Mouse (Mus musculus) retina, postnatal 7 days (tissue): ENCODE data around the gene Snai1.

Experiments
- DNase-seq: peaks from one replicate; pipeline ENCODE4 v3.0.0-alpha.2; 2012; ENCODE audit warnings: low read depth, low spot score

Snai1 gene

GRCm38 (mm10) chr2:167537476-167538297, at the start of gene Snai1:
Snai1 (plus strand) TSS chr2:167538195.
- peak; percentile 85 for DNase-seq

GRCm38 (mm10) chr2:167490813-167491525, 47.0 kb upstream of the Snai1 start:
- DNase-seq = no peak

GRCm38 (mm10) chr2:167491757-167492708, 46.0 kb upstream of the Snai1 start, which contains the start of gene Rnf114:
Rnf114 (plus strand) TSS chr2:167492645.
- DNase-seq = no peak

- DNase-seq = peak; percentile 84
Observed at GRCm38 (mm10) chr2:167492713-167493636, 45.0 kb upstream of the Snai1 start, which contains the start of gene Spata2. Spata2 (minus strand) TSS chr2:167492887.

GRCm38 (mm10) chr2:167496437-167496836, 41.6 kb upstream of the Snai1 start:
- no peak for DNase-seq

DNA sequence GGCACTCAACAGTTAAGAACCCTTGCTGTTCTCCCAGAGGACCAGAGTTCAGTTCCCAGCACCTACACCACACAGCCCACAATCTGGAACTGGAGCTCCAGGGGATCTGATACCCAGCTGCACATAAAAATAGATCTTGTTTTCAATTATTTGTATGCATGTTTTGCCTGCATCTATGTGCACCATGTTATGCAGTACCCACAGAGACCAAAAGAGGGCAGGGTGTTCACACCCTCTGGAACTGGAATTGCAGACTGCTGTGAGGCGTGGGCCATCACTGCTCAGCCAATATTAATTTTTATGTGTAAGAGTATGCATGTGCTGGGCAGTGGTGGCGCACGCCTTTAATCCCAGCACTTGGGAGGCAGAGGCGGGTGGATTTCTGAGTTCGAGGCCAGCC, 40.7 kb upstream of the Snai1 start:
- DNase-seq = no peak

DNA sequence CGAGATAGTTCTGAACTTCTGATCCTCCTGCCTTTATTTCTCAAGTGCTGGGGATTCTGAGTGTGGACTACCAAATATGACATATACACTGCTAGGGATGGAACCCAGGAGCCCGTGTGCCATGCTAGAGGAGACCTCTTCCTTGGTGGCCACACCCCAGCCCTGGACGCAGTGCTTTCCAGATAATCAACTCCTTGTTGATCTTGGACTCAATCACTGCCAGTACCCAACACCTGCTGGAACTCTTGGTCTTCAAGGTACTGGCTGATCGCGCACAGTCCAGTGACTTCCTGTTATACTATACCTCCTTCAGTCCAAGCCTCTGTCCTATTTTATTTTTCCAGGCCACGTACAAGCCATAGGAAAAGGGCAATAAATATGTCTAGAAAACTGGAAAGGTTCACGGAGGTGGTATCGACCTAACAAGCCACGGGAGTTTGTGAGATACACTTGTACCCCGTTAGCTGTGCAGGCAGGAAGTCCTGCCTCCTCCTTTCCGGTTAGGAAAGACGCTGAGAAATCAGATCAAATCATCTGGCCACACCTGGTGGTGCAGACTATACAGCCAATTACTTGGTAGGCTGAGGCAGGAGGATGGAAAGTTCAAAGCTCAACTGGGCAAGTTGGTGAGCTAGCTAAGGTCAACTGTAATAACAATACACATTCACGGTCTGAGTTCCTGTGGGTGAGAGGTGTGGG, 35.3 kb upstream of the Snai1 start:
- no peak for DNase-seq

- DNase-seq = peak; percentile 77
Observed at GRCm38 (mm10) chr2:167503253-167503895, 34.6 kb upstream of the Snai1 start.

DNA sequence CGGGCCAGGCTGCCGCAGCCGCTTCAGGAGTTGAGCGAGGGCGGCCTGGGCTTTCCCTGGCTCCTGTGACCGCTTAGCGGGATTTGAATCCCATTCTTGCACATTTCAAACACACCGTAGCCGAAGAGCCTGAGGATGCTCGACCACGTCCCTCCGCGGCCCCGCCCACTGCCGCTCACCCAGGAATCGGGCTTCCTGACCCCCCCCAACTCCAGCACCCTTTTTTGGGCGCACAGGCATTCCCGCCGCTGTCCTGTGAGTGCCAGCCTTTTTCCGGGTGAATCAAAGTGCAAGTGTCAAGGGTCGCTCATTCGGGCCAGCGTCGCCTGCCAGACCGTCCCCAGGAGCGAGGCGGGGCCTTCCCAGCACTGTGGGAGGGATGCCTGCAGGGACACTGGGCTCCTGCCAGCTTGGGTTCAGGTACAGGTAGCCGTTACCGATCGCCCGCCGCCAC, 34.1 kb upstream of the Snai1 start:
- no peak for DNase-seq

DNA sequence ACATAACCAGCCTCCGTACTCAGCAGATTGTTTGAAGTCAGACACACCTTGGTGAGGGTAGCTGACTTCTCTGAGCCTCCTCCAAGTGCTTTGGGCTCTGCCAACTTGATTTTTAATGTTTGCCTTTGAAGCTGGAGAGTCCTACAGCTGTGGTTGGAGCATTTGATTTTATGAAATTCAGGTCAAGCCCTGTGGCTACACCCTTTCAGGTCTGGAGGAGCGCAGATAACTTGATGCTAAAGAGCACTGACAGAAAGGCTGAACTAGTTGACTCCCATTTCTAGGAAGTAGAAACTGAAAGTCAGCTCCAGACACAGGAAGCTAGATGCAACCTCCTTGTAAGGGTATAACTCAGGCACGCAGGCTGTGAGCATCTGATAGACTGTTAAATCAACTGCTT, 32.9 kb upstream of the Snai1 start:
- DNase-seq = no peak

GRCm38 (mm10) chr2:167506546-167507260, 31.3 kb upstream of the Snai1 start:
- DNase-seq = no peak

GRCm38 (mm10) chr2:167507719-167508385, 30.1 kb upstream of the Snai1 start:
- no peak for DNase-seq

- DNase-seq = no peak
Observed at GRCm38 (mm10) chr2:167508569-167508968, 29.4 kb upstream of the Snai1 start.

GRCm38 (mm10) chr2:167510485-167510884, 27.5 kb upstream of the Snai1 start:
- no peak for DNase-seq

- no peak for DNase-seq
Observed at GRCm38 (mm10) chr2:167512365-167512764, 25.6 kb upstream of the Snai1 start.

GRCm38 (mm10) chr2:167512970-167513369, 25.0 kb upstream of the Snai1 start:
- DNase-seq = no peak

- DNase-seq = no peak
Observed at GRCm38 (mm10) chr2:167514641-167515040, 23.4 kb upstream of the Snai1 start.

DNA sequence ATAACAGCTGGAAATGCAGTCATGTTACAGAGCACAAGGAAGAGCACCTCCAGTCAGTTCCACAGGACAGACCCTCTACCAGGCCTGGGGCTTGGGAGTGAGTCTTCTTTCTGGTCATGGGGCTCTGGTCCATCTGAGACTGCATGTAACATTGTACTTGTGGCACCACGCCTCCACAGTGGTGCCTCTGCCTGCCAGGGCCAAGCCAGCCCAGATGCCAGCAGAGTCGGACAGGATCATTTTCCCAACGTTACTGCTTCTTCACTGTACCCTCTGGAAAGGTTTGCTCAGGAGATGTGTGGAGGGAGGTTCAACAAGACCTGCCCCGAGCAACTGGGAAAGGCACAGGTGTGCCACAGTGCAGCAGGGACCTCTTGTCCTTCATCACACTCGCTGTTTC, 22.3 kb upstream of the Snai1 start:
- DNase-seq = no peak
